ENCODE assay signal across 1 mouse cellular context in the genomic region with DNA sequence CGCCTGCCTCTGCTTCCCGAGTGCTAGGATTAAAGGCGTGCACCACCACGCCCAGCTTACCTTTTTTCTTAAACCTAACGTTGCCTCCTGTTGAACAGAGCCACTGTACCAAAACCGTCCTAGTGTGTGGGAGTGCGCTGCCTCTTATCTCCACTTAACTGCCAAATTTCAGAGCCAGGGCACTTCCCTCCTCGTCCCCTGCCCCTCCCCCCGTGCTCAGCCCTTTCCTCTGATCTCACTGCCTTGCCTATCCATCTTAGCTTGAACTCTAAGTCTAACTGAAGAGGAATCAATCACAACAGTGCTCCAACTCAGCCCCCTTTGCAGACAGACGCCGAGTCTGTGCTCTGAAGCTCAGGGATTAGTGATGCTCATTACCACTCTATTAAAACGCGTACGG.
TF ChIP-seq lines count a peak whose summit lies in the region.

No protein-coding gene starts in this region.

TF ChIP-seq in MEL, 35 proteins besides CTCF, POLR2A, EP300 and RAD21 (continued from another document):
- TF ChIP-seq SMC3 (IDR thresholded peaks at IDR 0.05; ENCODE audit: low read depth, low read length): peak; percentile 13; the same call in 1 of the 2 replicates
- no peak for TF ChIP-seq USF1 (IDR thresholded peaks at IDR 0.05; ENCODE audit: low read depth, low read length)
- peak; percentile 77 for TF ChIP-seq MAZ (IDR thresholded peaks at IDR 0.05; ENCODE audit: low read depth, low read length)
- TF ChIP-seq POLR2AphosphoS2 (IDR thresholded peaks at IDR 0.05; ENCODE audit: low read length): no peak
- peak; percentile 53; the same call in 1 of the 2 replicates for TF ChIP-seq BHLHE40 (IDR thresholded peaks at IDR 0.05; ENCODE audit: borderline replicate concordance, low read depth, low read length)
- TF ChIP-seq NRF1 (IDR thresholded peaks at IDR 0.05; ENCODE audit: insufficient read depth, low read depth, low read length, poor library complexity, severe bottlenecking): no peak
- TF ChIP-seq GABPA (IDR thresholded peaks at IDR 0.05; ENCODE audit: low read depth, low read length): no peak
- TF ChIP-seq RCOR1 (IDR thresholded peaks at IDR 0.05; ENCODE audit: low read depth, low read length): peak; percentile 80
- 0 out of 2 replicates have a peak, but pooled peaks have one; percentile 10 for TF ChIP-seq JUND (IDR thresholded peaks at IDR 0.05; ENCODE audit: low read depth, low read length)
- no peak for TF ChIP-seq POLR2AphosphoS5 (IDR thresholded peaks at IDR 0.05; ENCODE audit: borderline replicate concordance, low read depth, low read length)
